Mouse (Mus musculus) regulatory T cell (primary cell): ENCODE results near the gene Tspoap1.

Experiments
- in situ Hi-C: fragments of 300-600 bp; cut with MboI, MseI; formaldehyde crosslinking; loops from one replicate; pipeline ENCODE4 v1.15.1; 2025; ENCODE audit warnings: high pct_unique_total_duplicates

The Tspoap1 gene

GRCm38 (mm10) chr11:87760301-87761081 is at the start of gene Tspoap1:
Tspoap1 (plus strand) TSS chr11:87760541.
- in situ Hi-C loops, result no loop called here

DNA sequence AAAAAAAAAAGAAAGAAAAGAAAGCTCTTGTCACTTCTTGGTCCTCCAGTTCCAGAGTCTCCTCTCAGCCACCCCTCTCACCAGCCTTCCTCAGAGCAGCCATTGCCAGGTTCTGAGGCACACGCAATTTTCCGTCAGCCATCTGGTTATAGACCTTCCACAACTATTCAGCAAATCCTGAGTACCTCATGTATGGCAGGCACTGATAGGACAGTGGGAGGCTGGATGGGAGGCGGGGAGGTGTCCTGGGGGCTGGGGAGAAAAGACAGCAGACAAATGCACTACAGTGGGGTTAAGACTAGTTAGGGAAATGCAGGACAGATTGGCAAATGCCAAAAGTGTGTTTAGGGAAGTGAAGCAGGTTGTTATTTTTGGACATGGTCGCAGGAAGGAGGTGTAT is 48.2 kb upstream of the Tspoap1 start:
- in situ Hi-C loops, result no loop called here

- in situ Hi-C loops, result no loop called here
Observed at GRCm38 (mm10) chr11:87715999-87716398, 44.3 kb upstream of the Tspoap1 start.

GRCm38 (mm10) chr11:87719526-87719925 is 40.8 kb upstream of the Tspoap1 start:
- in situ Hi-C loops, result no loop called here

- in situ Hi-C loops, result no loop called here
Observed at GRCm38 (mm10) chr11:87720324-87720723, 40.0 kb upstream of the Tspoap1 start.

- in situ Hi-C loops, result no loop called here
Observed at GRCm38 (mm10) chr11:87720839-87721238, 39.5 kb upstream of the Tspoap1 start.

GRCm38 (mm10) chr11:87722168-87722567 is 38.2 kb upstream of the Tspoap1 start:
- in situ Hi-C loops, result no loop called here

GRCm38 (mm10) chr11:87722891-87723290 is 37.5 kb upstream of the Tspoap1 start:
- in situ Hi-C loops, result no loop called here

GRCm38 (mm10) chr11:87725515-87725914 is 34.8 kb upstream of the Tspoap1 start:
- in situ Hi-C loops, result loop anchor here (5.0 kb wide), 2 partner anchors 42 to 63 kb away; partner anchors contain the start of gene Rnf43

DNA sequence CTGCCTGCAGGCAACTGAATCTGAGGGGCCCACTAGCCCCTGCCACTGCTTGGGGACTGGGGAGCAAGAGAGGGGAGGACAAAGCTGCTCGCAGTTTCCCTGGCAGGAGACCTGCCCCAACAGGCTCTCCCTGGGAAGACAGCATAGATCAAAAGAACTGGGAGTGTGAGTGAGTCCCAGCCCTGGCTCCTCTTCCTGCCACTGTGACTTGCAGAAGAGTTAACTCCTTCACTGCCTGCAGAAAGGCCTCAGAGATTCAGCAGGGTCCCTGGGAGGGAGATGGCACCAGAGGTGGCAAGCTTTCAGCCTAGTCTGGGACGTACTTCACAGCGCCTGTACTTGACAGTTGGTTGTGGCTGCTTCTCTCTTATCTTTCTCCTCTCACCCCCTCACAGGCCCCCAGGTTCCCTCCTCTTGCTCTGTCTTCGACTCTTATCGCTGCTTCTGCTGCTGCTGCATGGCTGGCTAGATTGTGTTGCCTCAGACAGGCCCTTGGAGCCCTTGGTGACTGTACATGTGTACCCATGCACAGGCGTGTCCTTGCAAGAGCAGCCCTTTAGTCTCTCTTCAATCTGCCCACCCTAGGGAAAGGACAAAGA is 34.3 kb upstream of the Tspoap1 start:
- in situ Hi-C loops, result loop anchor here (5.0 kb wide), 2 partner anchors 41 to 64 kb away; partner anchors contain the start of gene Rnf43

GRCm38 (mm10) chr11:87727021-87727420 is 33.3 kb upstream of the Tspoap1 start:
- in situ Hi-C loops, result loop anchor here (5.0 kb wide), 2 partner anchors 40 to 65 kb away; partner anchors contain the start of gene Rnf43

- in situ Hi-C loops, result loop anchor here (5.0 kb wide), 2 partner anchors 40 to 65 kb away; partner anchors contain the start of gene Rnf43
Observed at GRCm38 (mm10) chr11:87727471-87727870, 32.9 kb upstream of the Tspoap1 start.

DNA sequence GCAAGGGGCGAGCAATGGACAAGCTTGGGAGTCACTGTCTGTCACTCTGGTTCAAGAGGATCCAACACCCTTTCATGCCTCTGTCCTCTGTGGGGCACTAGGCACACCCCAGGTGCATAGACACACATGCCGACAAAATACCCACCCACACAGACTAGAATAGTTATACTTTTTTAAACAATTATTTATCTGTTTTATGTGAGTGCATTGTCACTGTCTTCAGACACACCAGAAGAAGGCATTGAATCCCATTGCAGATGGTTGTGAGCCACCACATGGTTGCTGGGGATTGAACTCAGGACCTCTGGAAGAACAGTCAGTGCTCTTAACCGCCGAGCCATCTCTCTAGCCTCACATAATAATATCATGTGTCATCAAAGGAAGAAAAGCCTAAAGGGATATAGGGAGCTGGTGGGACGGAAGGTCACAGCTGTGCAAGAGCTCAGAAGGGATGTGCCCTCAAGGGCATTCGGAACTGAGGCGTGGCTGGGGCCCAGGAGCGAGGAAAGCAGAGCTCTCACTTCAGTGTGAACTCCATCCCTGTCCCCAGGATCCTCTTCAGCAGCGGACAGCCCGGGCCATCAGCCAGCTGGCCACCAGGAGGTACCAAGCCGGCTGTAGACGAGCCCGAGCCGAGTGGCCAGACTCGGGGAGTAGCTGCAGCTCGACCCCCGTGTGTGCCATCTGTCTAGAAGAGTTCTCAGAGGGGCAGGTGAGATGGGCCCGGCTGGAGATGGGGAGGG is 31.3 kb upstream of the Tspoap1 start:
- in situ Hi-C loops, result loop anchor here (5.0 kb wide), 2 partner anchors 38 to 67 kb away; partner anchors contain the start of gene Rnf43

- in situ Hi-C loops, result loop anchor here (5.0 kb wide), 2 partner anchors 38 to 67 kb away; partner anchors contain the start of gene Rnf43
Observed at GRCm38 (mm10) chr11:87729593-87730185, 30.7 kb upstream of the Tspoap1 start.

- in situ Hi-C loops, result no loop called here
Observed at GRCm38 (mm10) chr11:87730652-87731310, 29.6 kb upstream of the Tspoap1 start.

DNA sequence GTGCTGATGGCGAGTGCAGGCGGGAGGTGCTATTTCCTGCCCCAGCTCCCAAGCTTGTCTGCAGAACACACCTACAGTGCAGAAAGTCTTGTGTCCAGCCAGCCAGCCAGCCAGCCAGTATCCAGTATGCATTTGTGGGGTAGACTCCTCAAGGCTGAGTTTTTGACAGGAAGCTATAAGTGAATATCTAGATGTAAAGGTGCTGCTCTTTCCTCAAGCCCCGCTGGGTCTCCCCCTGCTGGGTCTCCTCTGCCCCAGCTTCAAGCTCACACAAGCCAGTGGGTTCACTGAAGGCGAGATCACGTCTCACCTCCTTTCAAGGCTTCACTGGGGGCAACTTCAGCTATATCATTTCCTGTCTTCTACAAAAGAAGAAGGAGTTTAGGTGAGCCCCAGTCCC is 26.0 kb upstream of the Tspoap1 start:
- in situ Hi-C loops, result no loop called here

DNA sequence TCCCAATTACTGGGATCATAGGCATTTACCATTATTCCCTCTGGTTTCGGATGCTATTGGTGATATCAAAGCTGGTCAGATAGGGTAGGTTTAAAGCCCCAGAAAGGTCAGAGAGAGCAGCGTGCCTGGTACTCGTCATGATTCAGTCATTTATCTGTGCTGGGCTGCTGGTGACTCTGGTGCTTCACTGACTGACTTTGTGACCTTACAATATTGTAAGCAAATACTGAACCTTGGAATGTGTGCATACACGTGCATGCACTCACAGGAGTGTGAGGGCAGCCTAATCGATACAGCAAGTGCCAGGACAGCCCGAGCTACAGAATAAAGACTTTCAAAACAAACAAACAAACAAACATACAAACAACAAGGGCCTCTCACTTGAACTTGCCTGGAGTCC is 24.6 kb upstream of the Tspoap1 start:
- in situ Hi-C loops, result no loop called here

- in situ Hi-C loops, result no loop called here
Observed at GRCm38 (mm10) chr11:87736647-87737134, 23.6 kb upstream of the Tspoap1 start.

DNA sequence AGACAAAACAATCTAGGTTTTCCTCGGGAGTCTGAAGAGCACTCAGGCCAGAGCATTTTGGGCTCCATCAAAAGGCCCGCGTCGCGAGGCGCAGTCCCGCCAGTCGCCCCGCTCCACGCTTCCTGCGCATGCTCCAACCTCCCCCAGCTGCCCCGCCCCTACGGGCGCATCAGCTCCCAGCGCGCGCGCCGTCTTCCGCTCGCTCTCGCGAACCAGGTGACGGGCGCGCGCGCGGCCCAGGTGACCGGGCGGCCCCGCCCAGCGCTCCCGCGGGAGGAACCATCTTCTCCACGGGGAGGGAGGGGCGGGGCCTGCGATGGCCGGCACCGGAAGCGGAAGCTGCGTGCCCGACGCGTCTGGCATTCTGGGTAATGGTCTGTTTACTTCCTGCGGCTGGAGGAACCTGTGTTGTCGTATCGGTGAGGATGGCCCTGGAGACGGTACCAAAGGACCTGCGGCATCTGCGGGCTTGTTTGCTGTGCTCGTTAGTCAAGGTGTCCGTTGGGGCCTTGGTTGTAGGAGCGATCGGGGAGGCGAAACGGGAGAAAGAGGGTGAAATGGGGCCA is 23.1 kb upstream of the Tspoap1 start, which contains the start of gene Supt4a:
Gene Supt4a (plus strand): TSS at position 378 of the 566 bp plus-strand sequence.
- in situ Hi-C loops, result no loop called here

GRCm38 (mm10) chr11:87743691-87744090 is 16.6 kb upstream of the Tspoap1 start:
- in situ Hi-C loops, result no loop called here
